Mouse (Mus musculus): ENCODE measurements at regions not wholly inside any gene's neighbourhood (a gene's known extent, or its start where the extent isn't known, plus 50 kb on each side); places are given as distances from the start of the nearest gene placed in this dataset.

DNA sequence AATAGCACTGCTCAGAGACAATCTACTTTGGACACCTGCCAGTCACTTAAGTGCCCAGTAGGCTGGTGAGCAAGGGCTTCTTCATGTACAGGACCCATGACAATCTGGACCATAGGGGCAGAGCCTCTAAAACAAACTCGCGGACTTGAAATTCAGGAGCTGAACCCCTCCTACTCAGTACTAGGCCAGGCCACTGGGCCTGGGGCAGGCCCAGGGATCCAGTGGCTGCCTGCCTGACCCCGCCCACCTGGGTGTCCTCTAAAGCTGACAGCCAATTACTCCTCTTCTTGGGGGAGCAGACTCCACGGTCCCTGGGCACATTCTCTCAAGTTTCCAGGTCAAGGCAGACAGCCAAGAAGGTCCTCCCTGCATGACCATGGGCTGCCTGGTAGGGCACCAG is 78.3 kb upstream of the A730046J19Rik start:
- DNase-seq: no peak

DNA sequence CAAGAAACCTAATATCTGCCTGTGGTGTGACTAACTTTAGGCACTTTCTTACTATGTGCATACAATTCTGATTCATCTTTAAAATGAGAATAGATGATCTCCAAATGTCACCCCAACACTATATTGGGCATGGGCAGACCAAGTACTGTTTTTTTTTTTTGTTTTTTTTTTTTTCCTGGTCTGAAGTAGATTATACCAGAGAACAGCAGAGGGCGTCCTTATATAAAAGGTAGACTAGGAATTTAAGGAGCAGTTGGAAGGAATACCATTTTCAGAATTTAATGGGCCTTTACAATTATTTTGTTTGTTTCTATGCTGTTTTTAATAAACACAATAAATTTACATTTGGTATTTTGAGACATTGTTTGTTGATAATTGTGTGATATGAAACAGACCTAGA is 72.3 kb upstream of the A730046J19Rik start:
- peak in 1 of 2 experiments; percentile 11 for DNase-seq

DNA sequence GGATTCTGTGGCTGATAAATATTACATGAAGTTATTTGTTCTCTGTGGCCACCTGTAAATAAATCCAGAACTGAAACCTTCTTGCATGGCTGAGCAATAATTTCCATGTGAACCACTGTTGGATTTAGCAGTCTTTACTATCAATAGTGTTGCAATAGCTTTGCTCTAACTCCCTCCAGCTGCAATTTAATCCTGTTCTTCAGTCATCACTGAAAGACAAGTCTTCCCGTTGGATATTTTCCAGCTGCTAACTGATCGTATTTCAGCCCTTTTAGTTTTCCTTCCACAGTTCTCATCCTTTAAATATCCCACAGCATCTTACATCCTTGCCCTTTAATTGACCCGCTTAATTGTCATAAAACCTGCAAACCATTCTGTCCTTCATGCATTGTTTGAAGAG is 55.3 kb upstream of the A730046J19Rik start:
- no peak for DNase-seq

Measured in cerebellum, postnatal 14 days (tissue).